Mouse (Mus musculus) skeletal muscle tissue, adult 2 months (tissue): ENCODE measurements at regions not wholly inside any gene's neighbourhood (a gene's known extent, or its start where the extent isn't known, plus 50 kb on each side); places are given as distances from the start of the nearest gene placed in this dataset.

Source experiments
- DNase-seq: peaks from one replicate; pipeline ENCODE4 v3.0.0-alpha.2; 2012; ENCODE audit warnings: low read depth, low spot score

DNA sequence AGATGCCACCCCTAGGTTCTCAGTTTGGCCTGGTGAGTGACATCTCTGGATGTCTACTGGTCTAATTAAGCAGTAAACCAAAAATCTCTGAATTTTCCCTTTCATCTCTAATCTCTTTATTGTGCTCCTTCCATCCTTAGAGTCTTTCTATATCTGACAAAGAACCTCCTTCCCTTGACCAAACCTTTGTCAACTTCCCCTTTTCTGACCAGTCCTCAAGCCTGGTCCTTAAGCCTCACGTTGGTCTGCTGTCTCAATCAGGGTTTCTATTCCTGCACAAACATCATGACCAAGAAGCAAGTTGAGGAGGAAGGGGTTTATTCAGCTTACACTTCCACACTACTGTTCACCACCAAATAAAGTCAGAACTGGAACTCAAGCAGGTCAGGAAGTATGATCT, 116.4 kb upstream of the Tab2 start:
- DNase-seq: no peak

DNA sequence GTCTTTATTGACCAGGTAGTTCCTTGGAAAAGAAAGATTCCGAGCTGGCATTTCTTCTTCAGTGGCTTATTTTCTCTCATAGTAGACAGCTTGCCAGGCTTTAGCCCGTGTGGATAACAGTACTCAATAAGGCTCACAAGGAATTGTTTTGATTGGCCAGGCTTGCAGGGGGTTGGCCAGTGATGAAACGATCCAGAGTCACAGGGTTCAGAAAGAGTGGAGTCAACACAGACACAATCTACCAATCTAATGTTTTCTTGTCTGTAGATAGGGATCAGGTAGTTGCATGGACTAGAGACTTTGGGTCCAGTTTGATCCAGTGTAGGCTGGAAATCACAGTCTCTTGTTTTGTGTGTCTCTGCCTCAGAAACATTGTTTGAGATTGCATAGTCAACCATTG, 115.8 kb upstream of the Tab2 start:
- DNase-seq: no peak

DNA sequence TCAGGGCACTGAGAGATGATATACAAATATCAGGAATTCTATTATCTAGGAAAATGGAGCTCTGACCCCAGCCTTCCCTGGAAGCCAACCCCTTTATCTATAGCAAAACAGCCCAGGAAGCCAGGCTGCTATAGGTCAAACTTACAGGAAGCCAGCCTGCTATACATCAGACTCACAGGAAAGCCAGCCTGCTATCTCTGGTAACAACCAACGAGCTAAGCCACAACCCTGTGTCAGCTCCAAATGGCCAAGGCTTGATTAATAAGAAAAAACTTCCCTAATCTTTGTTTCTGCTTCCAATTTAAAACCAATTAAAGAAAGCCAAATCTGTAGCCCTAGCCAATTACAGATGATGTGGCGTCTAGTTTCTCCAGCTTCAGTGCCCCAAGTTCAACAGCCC, 114.4 kb upstream of the Tab2 start:
- no peak for DNase-seq

DNA sequence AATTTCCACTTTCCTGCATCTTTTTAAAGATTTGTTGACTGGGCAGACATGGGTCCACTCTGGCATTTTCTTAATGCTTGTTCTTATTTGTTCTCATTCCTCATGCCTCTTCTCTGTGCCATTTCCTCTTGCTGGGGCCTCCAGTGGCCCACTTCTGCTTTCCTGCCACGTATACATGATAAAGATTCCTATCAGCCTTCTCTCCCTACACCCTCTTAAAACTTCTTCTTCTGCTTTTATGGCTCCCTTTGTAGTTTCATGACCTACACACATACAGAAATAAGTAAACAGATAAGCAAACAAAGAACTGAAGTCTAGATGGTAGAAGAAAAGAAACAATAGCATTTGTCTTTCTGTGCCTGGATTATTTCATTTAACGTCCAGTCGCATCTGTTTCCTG, 110.9 kb upstream of the Tab2 start:
- no peak for DNase-seq

DNA sequence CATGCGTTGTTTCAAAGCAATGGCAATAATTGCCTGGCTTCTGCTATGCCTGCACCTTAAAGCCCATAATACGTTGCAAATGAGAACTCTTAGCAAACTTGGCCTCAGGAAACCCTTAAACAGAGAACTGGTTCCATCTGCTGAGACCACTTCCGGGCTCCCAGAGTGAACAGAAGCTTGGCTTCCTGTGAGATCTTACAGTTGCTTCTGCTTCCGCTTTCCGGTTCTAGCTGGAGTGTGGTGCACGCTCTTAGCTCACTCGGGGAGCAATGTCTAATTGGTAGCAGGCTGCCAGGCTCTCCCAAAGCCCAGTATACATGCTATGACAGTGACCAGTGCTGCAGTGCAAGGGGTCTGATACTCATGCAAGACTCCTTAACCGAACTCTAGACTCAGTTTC, 109.7 kb upstream of the Tab2 start:
- peak; percentile 27 for DNase-seq

DNA sequence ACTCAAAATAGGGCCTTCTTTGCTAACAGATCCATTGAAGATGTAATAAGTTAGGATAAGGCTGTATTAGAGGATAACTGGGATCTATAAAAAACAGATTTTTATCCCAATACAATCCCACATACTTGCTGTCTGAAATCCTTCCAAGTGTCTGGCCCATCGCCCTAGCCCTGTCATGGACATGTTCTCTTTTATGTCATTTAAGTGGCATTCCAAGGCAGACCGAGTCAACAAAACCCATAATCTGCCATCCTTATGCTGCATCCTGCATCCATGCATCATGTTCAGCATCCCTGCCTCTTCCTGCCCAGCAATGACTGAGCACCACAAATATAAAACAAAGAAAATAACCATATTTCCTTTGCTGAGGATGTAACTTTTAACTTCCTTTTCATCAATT, 108.3 kb upstream of the Tab2 start:
- DNase-seq: no peak

DNA sequence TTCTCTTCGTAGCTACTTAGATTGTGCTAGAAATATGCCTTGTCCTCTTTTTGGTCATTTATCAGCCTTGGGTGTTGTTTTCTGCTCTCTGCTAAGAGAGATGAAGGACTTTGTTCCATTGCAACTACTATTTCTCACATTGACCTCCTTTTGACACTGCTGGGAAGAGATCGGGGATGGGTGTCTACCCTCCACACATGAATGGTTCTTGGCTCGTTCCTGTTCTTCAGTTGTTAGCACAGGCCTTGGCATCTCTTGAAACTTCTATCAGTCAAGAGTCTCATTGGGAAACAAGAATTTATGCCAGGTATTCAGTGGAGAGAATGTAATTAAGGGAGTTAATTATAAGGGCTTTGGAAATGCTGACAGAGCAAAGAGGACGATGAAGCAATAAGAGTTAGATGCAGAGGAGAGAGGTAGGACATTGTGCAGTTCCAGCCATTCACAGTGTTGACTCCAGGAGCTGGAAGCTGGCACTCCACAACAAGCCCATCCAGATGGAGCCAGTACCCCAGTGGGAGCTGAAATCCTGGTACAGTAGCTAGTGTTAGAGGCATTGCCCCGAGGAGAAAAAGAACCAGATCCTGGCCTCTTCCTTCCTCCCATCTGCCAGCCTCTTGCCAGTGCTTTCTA, 107.5 kb upstream of the Tab2 start:
- no peak for DNase-seq

DNA sequence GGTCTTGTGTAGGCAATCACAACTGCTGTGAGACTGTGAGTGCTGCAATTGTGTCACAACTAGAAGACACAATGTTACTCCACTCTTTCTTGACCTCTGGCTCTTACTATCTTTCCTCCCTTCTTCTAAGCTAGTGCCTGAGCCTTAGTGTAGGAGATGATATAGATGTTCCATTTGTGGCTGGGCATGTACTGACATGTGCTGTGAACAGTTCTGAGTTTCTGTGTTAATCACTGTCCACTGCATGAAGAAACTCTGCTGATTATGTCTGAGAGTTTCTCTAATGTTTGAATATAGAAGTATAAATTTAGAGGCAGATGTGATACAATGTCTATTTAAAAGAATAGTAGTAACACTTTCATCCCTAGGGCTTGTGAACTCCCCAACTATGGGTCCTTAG, 105.0 kb upstream of the Tab2 start:
- no peak for DNase-seq

DNA sequence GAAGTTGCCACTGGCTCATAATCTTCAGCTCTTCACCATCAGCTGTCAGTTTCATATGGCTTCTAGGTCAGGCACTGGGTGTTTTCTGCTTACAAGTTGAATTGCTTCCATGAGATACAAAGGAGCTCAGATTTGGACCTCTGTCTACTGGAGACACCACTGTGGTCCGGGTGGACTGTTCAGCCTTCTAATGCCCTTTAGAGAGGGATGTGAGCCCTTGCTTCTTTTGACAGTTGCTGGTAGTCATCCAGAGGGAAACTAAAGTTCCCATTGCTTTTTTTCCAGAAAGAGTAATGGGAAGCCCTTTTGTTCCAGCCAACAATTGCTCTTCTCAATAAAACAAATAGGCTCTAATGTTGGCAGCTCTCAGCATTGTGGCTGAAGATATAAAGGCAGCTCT, 103.7 kb upstream of the Tab2 start:
- no peak for DNase-seq

DNA sequence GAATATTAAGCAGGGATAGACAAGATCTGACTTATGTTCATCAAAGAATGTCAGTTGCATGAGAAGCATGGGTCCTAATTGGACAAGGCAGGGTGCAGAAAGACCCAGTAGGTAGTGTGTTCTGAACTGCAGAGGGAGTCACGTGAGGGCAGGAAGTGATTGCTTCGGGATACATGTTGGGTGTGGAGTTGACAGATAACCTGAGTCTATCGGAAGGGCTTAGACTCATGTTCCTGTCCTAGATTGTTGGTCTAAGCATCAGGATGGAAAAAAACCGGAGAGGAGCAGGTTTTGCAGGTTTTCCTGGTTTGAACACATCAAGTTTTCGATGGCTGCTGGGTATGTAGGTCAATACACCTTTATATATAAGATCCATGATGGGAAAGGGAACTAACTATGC, 101.8 kb upstream of the Tab2 start:
- DNase-seq: no peak

DNA sequence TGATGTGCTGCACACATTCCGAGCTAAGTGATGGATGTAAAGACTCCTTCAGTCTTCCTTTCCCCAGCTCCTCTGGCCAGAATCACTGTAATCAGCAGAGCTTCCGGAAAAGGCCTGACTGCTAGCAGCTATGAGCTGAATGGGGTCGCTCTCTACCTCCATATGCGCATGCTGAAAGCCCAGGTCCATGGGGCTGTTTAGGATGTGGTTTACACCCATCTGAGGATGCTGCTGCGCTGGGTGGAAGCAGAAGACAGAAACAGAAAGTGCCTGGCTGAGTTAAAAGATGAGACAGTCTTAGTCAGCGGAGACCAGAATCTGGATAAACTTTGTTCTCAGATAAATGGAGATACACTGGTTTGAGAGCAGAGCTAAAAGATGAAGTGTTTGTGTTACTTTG, 99.3 kb upstream of the Tab2 start:
- no peak for DNase-seq

DNA sequence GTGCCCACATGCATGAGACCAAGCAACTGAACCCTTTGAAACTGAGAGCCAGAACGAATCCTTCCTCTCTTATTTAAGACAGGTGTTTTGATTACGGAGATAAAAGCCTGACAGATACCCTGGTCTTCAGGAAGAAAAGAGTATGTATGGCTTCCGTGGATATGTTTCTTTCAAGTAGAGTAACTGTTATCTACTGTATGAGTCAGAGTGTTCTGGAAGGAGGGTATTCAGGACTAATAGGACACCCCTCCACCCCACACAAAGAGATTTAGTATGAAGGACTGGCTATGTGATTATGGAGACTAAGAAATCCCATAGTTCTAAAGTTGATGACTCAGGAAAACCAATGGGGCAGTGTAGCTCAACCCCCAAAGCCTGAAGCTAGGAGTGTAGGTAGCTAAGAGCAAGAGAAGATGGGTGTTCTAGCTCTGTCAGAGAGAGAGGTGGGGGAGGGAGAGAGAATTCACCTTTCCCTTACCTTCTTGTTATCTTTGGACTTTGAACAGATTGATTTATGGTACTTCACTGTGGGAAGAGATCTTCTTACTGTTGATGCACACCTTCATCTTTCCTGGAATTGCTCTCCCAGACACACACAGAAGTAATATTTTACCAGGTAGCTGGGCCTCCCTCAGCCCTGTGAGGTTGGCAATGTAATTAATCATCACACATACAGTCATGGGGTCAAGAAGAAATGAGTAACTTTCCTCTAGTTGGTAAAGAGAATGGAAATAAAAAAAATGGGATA, 87.6 kb upstream of the Tab2 start:
- no peak for DNase-seq

DNA sequence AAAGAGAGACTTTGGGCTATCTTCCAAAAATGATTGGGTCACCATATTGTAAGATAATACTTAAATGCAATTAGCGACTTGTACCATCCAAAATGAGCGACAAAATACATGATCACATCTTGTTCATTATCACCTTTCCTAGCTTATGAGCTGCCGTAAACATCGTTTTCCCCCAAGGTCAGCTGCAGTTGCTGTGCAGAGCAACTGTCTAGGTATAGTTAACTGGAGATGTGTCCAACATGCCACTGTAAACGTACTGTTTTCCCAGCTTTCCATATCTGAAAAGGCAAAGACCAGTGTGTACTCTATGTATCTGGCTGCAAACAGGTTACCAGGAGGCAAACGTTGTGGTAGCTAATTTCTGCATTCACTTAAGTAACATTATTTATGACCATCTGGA, 86.3 kb upstream of the Tab2 start:
- no peak for DNase-seq

DNA sequence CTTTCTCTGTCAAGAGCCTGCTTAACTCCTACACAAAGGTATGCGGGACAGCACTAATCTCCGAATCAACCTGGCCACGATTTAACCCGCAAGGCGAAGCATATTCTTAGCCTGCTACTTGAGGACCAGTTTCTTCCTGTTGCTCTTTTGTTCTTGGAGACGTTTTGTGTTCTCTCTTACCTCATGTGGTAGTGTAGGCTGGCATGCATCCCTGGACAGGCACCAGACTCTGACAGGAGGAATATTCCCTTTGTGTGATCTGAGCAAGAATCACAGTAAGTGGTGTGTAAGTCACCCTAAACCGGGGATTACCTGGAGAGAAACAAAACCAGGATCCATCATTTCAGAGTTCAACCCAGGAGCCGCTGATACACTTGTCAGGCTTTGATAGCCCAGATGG, 85.8 kb upstream of the Tab2 start:
- no peak for DNase-seq

DNA sequence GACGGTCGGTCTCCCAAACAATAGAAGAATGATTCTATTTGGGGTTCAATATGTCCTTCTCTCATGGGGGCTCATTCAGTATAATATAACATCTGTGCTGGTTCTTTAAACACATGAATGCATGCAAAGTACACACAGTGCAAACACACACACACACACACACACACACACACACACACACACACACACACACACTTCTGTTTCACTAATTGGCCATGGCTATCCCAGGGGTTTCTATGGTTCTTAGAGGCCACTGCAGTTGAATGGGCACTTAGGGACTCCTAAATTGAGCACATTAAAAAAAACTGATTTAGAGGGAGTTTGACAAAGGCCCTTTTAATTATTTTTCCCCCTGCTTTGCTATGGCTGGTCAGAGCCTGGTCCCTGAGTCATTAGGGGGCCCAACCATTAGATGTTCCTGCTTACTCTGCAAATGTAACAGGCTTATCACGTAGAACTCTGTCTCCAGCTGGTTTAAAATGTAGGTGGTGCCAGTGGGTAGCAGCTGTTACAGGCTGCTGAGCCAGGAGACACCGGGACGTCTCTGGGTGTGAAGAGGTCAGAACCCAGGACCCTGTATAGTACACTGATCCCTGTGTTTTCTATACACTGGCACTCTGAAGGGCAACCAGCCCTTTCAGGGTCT, 82.1 kb upstream of the Tab2 start:
- no peak for DNase-seq

DNA sequence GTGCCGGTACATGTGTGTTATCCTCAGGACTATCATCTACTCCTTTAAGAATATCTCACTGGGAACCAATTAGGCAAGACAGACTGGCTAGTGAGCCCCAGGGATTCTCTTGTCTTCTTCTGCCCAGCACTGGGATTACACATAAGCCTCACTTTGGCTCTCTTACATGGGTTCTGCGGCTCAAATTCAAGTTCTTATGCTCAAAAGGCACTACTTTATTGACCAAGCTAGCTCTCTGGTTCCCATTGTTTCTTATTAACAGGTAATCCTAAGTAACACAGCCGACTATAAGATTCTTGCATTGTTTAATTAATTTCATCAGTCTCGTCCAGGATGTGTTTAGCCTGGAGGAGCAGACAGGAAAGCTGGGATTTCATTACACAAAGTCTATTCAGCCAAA, 80.3 kb upstream of the Tab2 start:
- DNase-seq: no peak

DNA sequence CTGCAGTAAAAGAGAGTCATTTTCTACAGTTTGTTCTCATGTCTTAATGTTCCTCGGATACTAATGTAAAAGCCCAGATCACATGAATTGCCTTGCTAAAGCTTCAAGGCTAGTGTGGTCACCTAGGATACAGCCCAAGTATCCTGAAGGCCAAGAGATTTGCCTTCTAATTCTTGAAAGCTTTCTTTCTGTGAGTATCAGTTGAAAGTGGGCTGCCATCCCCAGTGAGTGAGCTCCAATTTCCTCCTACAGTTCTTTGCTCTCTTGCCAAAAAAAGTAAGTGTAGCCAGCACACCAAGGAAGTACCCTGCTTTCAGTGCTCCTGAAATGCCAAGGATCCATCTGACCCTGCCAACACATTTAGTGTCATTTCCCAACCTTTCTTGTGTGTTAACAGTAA, 79.3 kb upstream of the Tab2 start:
- DNase-seq: no peak

DNA sequence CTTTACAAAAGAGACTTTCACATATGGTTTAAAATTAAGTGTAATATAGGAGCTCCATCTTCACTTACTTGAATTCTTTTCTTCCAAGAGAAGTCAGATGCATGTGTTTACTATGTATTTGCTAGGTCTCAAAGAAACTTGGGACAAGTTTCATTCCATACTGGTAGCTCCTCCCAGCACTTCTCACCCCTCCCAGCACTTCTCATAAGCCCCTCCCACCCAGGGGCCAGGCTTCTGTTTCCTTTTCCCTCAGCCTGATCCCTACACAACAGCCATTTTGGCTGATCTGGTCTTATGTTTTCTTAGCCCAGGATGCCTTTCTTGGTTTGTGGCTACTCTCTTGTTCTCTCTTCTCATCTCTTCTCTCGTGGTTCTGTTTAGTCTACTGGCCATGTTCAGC, 76.2 kb upstream of the Tab2 start:
- no peak for DNase-seq

DNA sequence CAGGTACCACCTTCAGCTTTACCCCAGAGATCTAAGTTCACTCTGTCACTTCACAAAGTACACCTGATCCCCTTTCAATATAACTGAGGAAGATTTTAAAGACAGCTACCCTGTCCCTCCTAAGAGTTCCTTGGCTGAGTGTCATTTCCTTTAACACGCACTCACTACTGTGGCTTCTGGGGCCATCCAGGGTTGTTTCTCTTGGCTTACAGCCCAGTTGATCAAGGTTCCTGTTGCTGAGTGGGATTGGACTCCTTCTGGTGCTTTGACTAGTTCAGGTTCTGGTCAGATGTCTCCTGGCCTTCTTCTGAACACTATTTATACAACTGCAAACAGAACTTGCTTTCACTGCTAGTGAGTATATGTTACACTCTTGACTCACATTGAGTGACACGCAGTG, 72.8 kb upstream of the Tab2 start:
- no peak for DNase-seq

DNA sequence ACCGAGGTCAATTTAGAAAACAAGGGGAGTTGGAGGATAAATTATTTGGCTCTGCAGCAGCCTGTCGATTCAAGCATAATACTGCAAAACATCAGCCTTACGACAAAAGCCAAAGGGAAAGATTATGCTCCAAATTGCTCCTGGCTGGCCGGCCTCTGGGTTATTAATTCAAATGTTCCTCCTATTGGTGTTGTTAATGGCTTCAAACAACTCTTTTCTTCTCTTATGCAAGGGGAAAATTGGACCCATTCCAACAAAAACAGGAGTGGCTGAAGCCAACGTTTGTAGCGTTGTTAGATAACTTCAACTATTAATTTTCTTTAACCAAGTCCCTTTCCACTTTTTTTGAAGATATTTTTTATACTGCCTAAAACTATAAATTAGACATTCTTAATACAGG, 71.0 kb upstream of the Tab2 start:
- DNase-seq: no peak

DNA sequence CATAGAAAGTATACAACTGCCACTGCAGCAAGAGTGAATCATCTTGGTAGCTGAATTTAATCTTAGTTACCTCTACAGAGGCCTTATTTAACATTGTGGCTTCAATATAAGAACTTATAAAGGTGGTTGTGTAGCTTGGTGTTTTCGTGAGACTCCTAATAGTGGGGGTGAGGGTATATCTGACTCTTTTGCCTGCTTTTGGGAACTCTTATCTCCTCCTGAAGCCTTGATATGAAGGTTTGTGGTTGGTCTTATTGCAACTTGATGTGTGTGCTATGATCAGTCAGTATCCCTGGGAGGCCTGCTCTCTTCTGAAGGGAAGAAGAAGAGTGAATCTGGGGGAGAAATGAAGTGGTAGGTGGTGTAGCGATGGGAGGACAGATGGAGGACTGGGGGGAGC, 67.7 kb upstream of the Tab2 start:
- DNase-seq: no peak

DNA sequence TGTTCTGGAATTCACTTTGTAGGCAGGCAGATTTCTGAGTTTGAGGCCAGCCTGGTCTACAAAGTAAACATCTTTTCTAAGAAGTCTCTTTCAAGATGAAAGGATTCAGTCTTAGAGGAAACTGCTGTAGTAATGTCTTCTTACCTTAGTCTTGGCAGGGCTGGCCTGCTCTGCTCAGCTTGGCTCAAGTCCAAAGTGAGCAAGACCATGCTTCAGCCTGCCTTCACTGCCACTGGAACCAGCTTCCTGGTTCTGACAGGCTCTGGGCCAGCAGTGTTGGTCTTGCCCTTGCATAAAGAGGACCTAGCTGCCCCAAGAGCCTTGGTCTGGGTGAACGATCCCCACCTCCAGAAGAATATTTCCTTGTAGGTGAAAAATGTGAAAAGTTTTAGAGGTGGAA, 65.9 kb upstream of the Tab2 start:
- DNase-seq: no peak

DNA sequence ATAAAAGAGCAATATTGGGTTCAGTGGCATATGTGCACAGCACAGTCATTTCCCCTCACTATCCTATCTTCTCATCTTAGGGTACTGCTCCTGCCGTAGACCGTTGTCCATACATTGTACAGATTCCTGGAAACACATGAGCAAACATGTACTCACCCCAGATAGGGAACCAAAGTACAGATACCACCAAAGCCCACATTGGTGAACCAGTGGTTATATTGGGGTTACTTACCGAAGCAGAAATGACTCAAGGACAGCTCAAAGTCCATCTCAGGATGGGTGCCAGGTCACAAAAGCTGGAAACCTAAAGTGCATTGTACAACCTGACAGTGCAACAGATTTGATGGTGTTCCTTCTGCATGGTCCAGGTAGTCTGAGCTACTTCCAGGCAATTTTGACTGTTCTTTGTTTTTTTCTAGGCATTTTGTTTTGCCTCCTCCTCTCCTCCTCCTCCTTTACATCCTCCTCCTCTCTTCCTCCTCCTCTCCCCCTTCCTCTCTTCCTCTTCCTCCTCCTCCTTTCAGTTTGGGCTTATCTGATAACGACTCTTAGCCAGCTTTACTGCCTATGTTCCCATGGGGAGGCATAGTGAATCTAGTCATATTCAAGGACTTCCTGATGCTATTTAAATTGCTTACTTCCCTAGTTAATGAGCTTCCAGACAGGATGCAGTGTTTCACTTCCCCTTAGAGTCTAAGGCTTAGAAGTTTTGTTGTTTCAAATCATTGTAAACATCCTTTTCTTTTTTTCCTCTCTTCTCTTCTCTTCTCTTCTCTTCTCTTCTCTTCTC, 65.1 kb upstream of the Tab2 start:
- DNase-seq: no peak
